Mouse (Mus musculus): Measurements from ENCODE around the gene 5031439G07Rik. TPM values are rescaled to one million over a fixed set of nuclear protein-coding genes. Genes with fewer than 3 reads are reported as not detected.

5031439G07Rik gene
- total and polyA plus RNA-seq, 3 experiments, result 19.6 to 61.0 TPM; not detected in 1

DNA sequence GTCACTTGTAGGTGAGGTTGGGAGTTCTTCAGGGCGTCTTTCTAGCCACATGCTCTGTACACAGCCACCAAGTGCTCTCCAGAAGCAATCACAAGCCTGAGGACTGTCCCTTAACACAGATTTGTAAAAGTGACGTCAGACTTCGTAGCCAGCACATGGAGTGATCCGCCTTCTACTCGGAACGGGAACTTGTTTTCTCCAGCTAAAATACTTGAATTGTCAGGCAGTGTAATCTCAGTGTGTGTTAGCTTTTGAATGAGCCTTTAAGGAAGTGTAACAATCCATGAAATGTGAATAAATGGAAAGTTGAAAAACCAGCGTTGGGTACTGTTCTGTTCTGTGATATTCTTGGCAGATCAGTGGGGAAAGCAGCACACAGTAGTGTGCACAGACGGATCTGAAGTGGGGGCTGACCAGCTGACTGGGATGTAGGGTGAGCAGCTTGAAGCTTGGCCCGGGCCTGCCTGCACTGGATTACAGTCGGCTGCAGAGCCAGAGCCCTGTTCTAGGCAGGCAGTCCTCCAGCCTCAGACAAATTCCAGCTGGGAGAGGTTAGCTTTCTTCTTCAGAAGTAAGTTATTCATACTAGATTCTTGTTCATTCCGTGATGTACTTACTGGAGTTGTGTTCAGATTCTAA lies 45.6 kb downstream of the 5031439G07Rik start:
- H3K36me3 ChIP-seq (ENCODE audit: control insufficient read depth in 1 of 2, insufficient read depth in 2 of 2, low read length in 2 of 2), result peaks cover 0 to 10% of the 10 kb centered on the region in 2 experiments; a peak in 2 of 4 replicates
- TF ChIP-seq ZC3H11A (IDR thresholded peaks at IDR 0.05; ENCODE audit: low read depth, low read length) (no peak), JUND (IDR thresholded peaks at IDR 0.05; ENCODE audit: low read depth, low read length) (no peak), BHLHE40 (IDR thresholded peaks at IDR 0.05; ENCODE audit: borderline replicate concordance, low read depth, low read length) (no peak), KAT2A (conservative IDR thresholded peaks at IDR 0.05; ENCODE audit: low read depth, low read length) (no peak), HCFC1 (IDR thresholded peaks at IDR 0.05; ENCODE audit: low read depth, low read length) (no peak), POLR2A (IDR thresholded peaks at IDR 0.05; ENCODE audit: control insufficient read depth in 1 of 2, insufficient read depth in 1 of 2, low read depth in 1 of 2, low read length in 2 of 2, poor library complexity in 1 of 2) (no peak), CHD1 (IDR thresholded peaks at IDR 0.05; ENCODE audit: low read depth, low read length) (no peak)
- H3K27me3 ChIP-seq (ENCODE audit: control insufficient read depth in 1 of 2, insufficient read depth in 2 of 2, low read length in 2 of 2), result no peaks in the 10 kb centered on the region

DNA sequence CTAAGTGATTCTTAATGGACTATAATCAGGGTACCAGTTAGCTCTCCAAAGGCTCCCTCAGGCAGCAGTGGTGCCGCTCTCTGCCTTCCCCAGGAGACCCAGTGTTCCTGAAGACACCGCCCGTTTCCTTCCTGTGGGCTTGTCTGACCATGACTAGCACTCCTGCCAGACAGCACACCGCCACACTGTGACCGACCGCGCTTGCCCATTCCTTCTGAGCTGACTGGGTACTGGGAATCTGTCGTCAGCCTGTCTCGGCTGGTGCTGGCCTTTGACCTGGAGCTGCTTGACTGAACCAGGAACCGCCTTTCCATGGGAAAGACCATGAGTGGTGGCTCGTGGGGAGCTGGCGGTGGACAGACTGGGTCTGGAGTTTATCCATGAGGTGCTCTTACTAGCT lies 48.2 kb downstream of the 5031439G07Rik start:
- Histone ChIP-seq H3K4me3 (ENCODE audit: control insufficient read depth in 1 of 2, insufficient read depth in 1 of 2, low read depth in 2 of 2, low read length in 2 of 2) (no peak overlapping the region), H3K79me2 (ENCODE audit: control insufficient read depth, insufficient read depth, low read length, poor library complexity) (peaks cover 7% of the 10 kb centered on the region; the same call in 1 of the 2 replicates), H3K9ac (ENCODE audit: control insufficient read depth, low read depth, low read length, poor library complexity, severe bottlenecking) (no peak overlapping the region), H3K27me3 (ENCODE audit: control insufficient read depth in 1 of 2, insufficient read depth in 2 of 2, low read length in 2 of 2) (no peaks in the 10 kb centered on the region), H3K36me3 (ENCODE audit: control insufficient read depth in 1 of 2, insufficient read depth in 2 of 2, low read length in 2 of 2) (peaks cover 0 to 12% of the 10 kb centered on the region in 2 experiments; a peak in 2 of 4 replicates), H3K27ac (ENCODE audit: control insufficient read depth, low read depth, low read length) (no peak overlapping the region), H3K9me3 (replicated peaks; ENCODE audit: insufficient read depth, low read length) (no peaks in the 10 kb centered on the region), H3K4me1 (ENCODE audit: control insufficient read depth in 1 of 2, insufficient read depth in 2 of 2, low read length in 2 of 2) (no peaks in the 10 kb centered on the region)
- DNase-seq (ENCODE audit: low read depth, low spot score), result no peak
- TF ChIP-seq BHLHE40 (IDR thresholded peaks at IDR 0.05; ENCODE audit: borderline replicate concordance, low read depth, low read length) (no peak), MAX (IDR thresholded peaks at IDR 0.05; ENCODE audit: low read length) (no peak), TCF12 (IDR thresholded peaks at IDR 0.05; ENCODE audit: low read depth, low read length) (no peak), MAZ (IDR thresholded peaks at IDR 0.05; ENCODE audit: low read depth, low read length) (no peak), ZC3H11A (IDR thresholded peaks at IDR 0.05; ENCODE audit: low read depth, low read length) (no peak)

More for the DNA sequence above, 45.6 kb downstream of the 5031439G07Rik start:
- H3K4me1 ChIP-seq (ENCODE audit: control insufficient read depth in 1 of 2, insufficient read depth in 2 of 2, low read length in 2 of 2), result no peaks in the 10 kb centered on the region
- H3K27ac ChIP-seq (ENCODE audit: control insufficient read depth, low read depth, low read length), result no peak overlapping the region
- no peak for DNase-seq (ENCODE audit: low read depth, low spot score)
- H3K4me3 ChIP-seq (ENCODE audit: control insufficient read depth in 1 of 2, insufficient read depth in 1 of 2, low read depth in 2 of 2, low read length in 2 of 2), result no peak overlapping the region
- no peaks in the 10 kb centered on the region for H3K79me2 ChIP-seq (ENCODE audit: control insufficient read depth, insufficient read depth, low read length, poor library complexity)
- H3K9me3 ChIP-seq (replicated peaks; ENCODE audit: insufficient read depth, low read length), result no peaks in the 10 kb centered on the region
- H3K9ac ChIP-seq (ENCODE audit: control insufficient read depth, low read depth, low read length, poor library complexity, severe bottlenecking), result no peak overlapping the region

DNA sequence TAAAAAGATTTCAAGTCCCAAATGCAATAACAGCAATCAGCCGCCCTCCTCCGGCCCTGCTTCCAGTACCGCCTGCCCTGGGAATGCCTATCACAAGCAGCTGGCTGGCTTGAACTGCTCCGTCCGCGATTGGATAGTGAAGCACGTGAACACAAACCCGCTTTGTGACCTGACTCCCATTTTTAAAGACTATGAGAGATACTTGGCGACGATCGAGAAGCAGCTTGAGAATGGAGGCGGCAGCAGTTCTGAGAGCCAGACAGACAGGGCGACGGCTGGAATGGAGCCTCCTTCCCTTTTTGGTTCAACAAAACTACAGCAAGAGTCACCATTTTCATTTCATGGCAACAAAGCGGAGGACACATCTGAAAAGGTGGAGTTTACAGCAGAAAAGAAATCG lies 53.5 kb downstream of the 5031439G07Rik start:
- TF ChIP-seq ETS1 (IDR thresholded peaks at IDR 0.05; ENCODE audit: low read depth, low read length) (no peak), MYC (IDR thresholded peaks at IDR 0.05; ENCODE audit: low read depth, low read length) (no peak), POLR2AphosphoS2 (IDR thresholded peaks at IDR 0.05; ENCODE audit: low read length) (no peak), BHLHE40 (IDR thresholded peaks at IDR 0.05; ENCODE audit: borderline replicate concordance, low read depth, low read length) (no peak), POLR2AphosphoS5 (IDR thresholded peaks at IDR 0.05; ENCODE audit: borderline replicate concordance, low read depth, low read length) (no peak), UBTF (IDR thresholded peaks at IDR 0.05; ENCODE audit: borderline replicate concordance, insufficient read depth, low read depth, low read length) (no peak), MAX (IDR thresholded peaks at IDR 0.05; ENCODE audit: low read length) (no peak)
- Histone ChIP-seq H3K36me3 (ENCODE audit: control insufficient read depth in 1 of 2, insufficient read depth in 2 of 2, low read length in 2 of 2) (peaks cover 0 to 24% of the 10 kb centered on the region in 2 experiments; a peak in 3 of 4 replicates), H3K9me3 (replicated peaks; ENCODE audit: insufficient read depth, low read length) (no peaks in the 10 kb centered on the region), H3K9ac (ENCODE audit: control insufficient read depth, low read depth, low read length, poor library complexity, severe bottlenecking) (no peak overlapping the region), H3K4me1 (ENCODE audit: control insufficient read depth in 1 of 2, insufficient read depth in 2 of 2, low read length in 2 of 2) (no peaks in the 10 kb centered on the region), H3K79me2 (ENCODE audit: control insufficient read depth, insufficient read depth, low read length, poor library complexity) (peaks cover 11% of the 10 kb centered on the region; the same call in 1 of the 2 replicates), H3K27ac (ENCODE audit: control insufficient read depth, low read depth, low read length) (no peak overlapping the region), H3K27me3 (ENCODE audit: control insufficient read depth in 1 of 2, insufficient read depth in 2 of 2, low read length in 2 of 2) (no peaks in the 10 kb centered on the region), H3K4me3 (ENCODE audit: control insufficient read depth in 1 of 2, insufficient read depth in 1 of 2, low read depth in 2 of 2, low read length in 2 of 2) (no peak overlapping the region)
- DNase-seq (ENCODE audit: low read depth, low spot score), result no peak

All from MEL (cell line).